In genomic region chr8:107381666-107382065, GRCm38 (mm10) we compare ENCODE assay signal across 21 mouse cellular contexts. TPM values are rescaled to one million over a fixed set of nuclear protein-coding genes. Genes with fewer than 3 reads are reported as not detected.
DNase-seq lines count a peak whose midpoint lies in the region; ATAC-seq lines count a peak whose summit lies in the region.
"Had no signal": no experiment of that assay in that cellular context is flagged by ENCODE, and none has a peak within 500 bp of the region (broad histone marks: within the 10 kb centered on the region; RNA-seq: fewer than 3 reads in every experiment).

No protein-coding gene starts in this region.

- no peak overlapping the region for H3K27ac ChIP-seq in heart, embryonic 11.5 days (ENCODE audit: low read depth, low read length)
- H3K27ac ChIP-seq in heart, embryonic 10.5 days, result no peak overlapping the region
- no peak overlapping the region for H3K27ac ChIP-seq in midbrain, embryonic 11.5 days (ENCODE audit: low read depth, low read length)
- no peak overlapping the region for H3K27ac ChIP-seq in midbrain, embryonic 10.5 days (replicated peaks)

- H3K9me3 ChIP-seq in heart, embryonic 11.5 days (replicated peaks; ENCODE audit: control insufficient read depth, low read length), result no peaks in the 10 kb centered on the region
- no peaks in the 10 kb centered on the region for H3K9me3 ChIP-seq in heart, embryonic 10.5 days
- H3K9me3 ChIP-seq in midbrain, embryonic 11.5 days (ENCODE audit: control insufficient read depth, low read length), result no peaks in the 10 kb centered on the region
- no peaks in the 10 kb centered on the region for H3K9me3 ChIP-seq in midbrain, embryonic 10.5 days (replicated peaks)
- H3K9me3 ChIP-seq: G1E had no signal

- no peak overlapping the region for H3K4me2 ChIP-seq in heart, embryonic 11.5 days
- no peak overlapping the region for H3K4me2 ChIP-seq in midbrain, embryonic 11.5 days

- intact Hi-C loops in heart, postnatal 10 days (cut with DNase I), result no loop called here

- H3K4me3 ChIP-seq in heart, embryonic 11.5 days (ENCODE audit: low read depth, low read length), result no peak overlapping the region
- no peak overlapping the region for H3K4me3 ChIP-seq in heart, embryonic 10.5 days
- H3K4me3 ChIP-seq in midbrain, embryonic 11.5 days (ENCODE audit: low read depth, low read length), result no peak overlapping the region
- no peak overlapping the region for H3K4me3 ChIP-seq in midbrain, embryonic 10.5 days

- WGBS in heart, embryonic 11.5 days (ENCODE audit: insufficient replicate concordance), result 83% methylated on average over 4 of the region's 4 CpGs
- 90% methylated on average over 4 of the region's 4 CpGs for whole genome bisulfite sequencing in heart, embryonic 10.5 days
- WGBS in midbrain, embryonic 11.5 days, result 92% methylated on average over 4 of the region's 4 CpGs
- WGBS in midbrain, embryonic 10.5 days, result 95% methylated on average over 4 of the region's 4 CpGs

- no peak overlapping the region for H3K9ac ChIP-seq in heart, embryonic 11.5 days (ENCODE audit: low read depth, low read length)
- H3K9ac ChIP-seq in midbrain, embryonic 11.5 days (ENCODE audit: low read length), result no peak overlapping the region

- H3K4me1 ChIP-seq in heart, embryonic 11.5 days (ENCODE audit: control insufficient read depth, insufficient read depth, low read length), result peaks cover 3% of the 10 kb centered on the region; the same call in 1 of the 2 replicates
- H3K4me1 ChIP-seq in heart, embryonic 10.5 days, result no peaks in the 10 kb centered on the region; the same call in 1 of the 2 replicates
- H3K4me1 ChIP-seq in midbrain, embryonic 11.5 days (ENCODE audit: control insufficient read depth, insufficient read depth, low read length), result no peaks in the 10 kb centered on the region
- H3K4me1 ChIP-seq in midbrain, embryonic 10.5 days, result no peaks in the 10 kb centered on the region

- H3K36me3 ChIP-seq in heart, embryonic 11.5 days (ENCODE audit: control insufficient read depth, insufficient read depth, low read length), result peaks cover 13% of the 10 kb centered on the region
- H3K36me3 ChIP-seq in heart, embryonic 10.5 days, result peaks cover 30% of the 10 kb centered on the region
- H3K36me3 ChIP-seq in midbrain, embryonic 11.5 days (ENCODE audit: control insufficient read depth, insufficient read depth, low read length), result peaks cover 3% of the 10 kb centered on the region; the same call in 1 of the 2 replicates
- peaks cover 28% of the 10 kb centered on the region for H3K36me3 ChIP-seq in midbrain, embryonic 10.5 days

- ATAC-seq in heart, embryonic 11.5 days (replicated peaks; ENCODE audit: insufficient number of reproducible peaks, low FRiP score, low TSS enrichment), result no peak
- no peak for ATAC-seq in midbrain, embryonic 11.5 days (ENCODE audit: low FRiP score)
- ATAC-seq: activated CD4-positive, CD25-positive, alpha-beta regulatory T cell, adult 4 months; CD4-positive, CD25-positive, alpha-beta regulatory T cell, adult 4 months; Patski had no signal

- peak; percentile 58 for DNase-seq in heart, adult 11 months
- peak; percentile 50 for DNase-seq in heart, embryonic 10.5 days (ENCODE audit: low spot score)
- no peak for DNase-seq in heart, postnatal 10 days
- peak; percentile 79 for DNase-seq in midbrain, embryonic 11.5 days (ENCODE audit: low spot score, missing footprints)
- no peak for DNase-seq in midbrain, embryonic 10.5 days (ENCODE audit: low spot score)
- DNase-seq: adrenal gland, adult 2 months; adrenal gland, adult 8-10 months; adrenal gland, postnatal 10 days; adrenal gland, postnatal 14 days; adrenal gland, postnatal 25 days; adrenal gland, postnatal 36 days; B cell, adult 2 months; cerebellum, adult 11 months; cerebellum, adult 11-12 months; cerebellum, adult 18-20 months had no signal

- no peaks in the 10 kb centered on the region for H3K27me3 ChIP-seq in heart, embryonic 11.5 days (ENCODE audit: control insufficient read depth, insufficient read depth, low read length)
- H3K27me3 ChIP-seq in heart, embryonic 10.5 days (ENCODE audit: insufficient read depth, poor library complexity, severe bottlenecking), result no peaks in the 10 kb centered on the region
- no peaks in the 10 kb centered on the region for H3K27me3 ChIP-seq in midbrain, embryonic 11.5 days (ENCODE audit: control insufficient read depth, insufficient read depth, low read length)
- H3K27me3 ChIP-seq in midbrain, embryonic 10.5 days (ENCODE audit: low read depth, poor library complexity, severe bottlenecking), result no peaks in the 10 kb centered on the region
- H3K27me3 ChIP-seq: CH12.LX, Patski had no signal

RNA-seq across cellular contexts. Expression of gene Nqo1, which starts 21.3 kb away (rescaled TPM):
- polyA plus RNA-seq in heart, embryonic 11.5 days (2014; fragmentation: Nextera tagmentation; extraction: Ambion mirVana), result 6.8 and 6.9 TPM in 2 replicates
- polyA plus RNA-seq in heart, embryonic 10.5 days (2016; fragmentation: Nextera tagmentation; extraction: Ambion mirVana), result 3.9 and 4.5 TPM in 2 replicates
- 10 to 100 TPM; 14.8 to 17.0 TPM for total RNA-seq in heart, postnatal 10 days (2021)
- polyA plus RNA-seq in midbrain, embryonic 11.5 days (2014; fragmentation: Nextera tagmentation; extraction: Ambion mirVana), result 6.7 and 7.9 TPM in 2 replicates
- 5.6 and 7.3 TPM in 2 replicates for polyA plus RNA-seq in midbrain, embryonic 10.5 days (2016; fragmentation: Nextera tagmentation; extraction: Ambion mirVana)

RNA-seq across cellular contexts. Expression of gene Nob1, which starts 43.2 kb away (rescaled TPM):
- 48.4 and 48.8 TPM in 2 replicates for polyA plus RNA-seq in heart, embryonic 11.5 days (2014; fragmentation: Nextera tagmentation; extraction: Ambion mirVana)
- polyA plus RNA-seq in heart, embryonic 10.5 days (2016; fragmentation: Nextera tagmentation; extraction: Ambion mirVana), result 57.5 and 80.1 TPM in 2 replicates
- total RNA-seq in heart, postnatal 10 days (2021), result 10 to 100 TPM; 23.3 to 26.1 TPM
- polyA plus RNA-seq in midbrain, embryonic 11.5 days (2014; fragmentation: Nextera tagmentation; extraction: Ambion mirVana), result 69.5 and 81.7 TPM in 2 replicates
- polyA plus RNA-seq in midbrain, embryonic 10.5 days (2016; fragmentation: Nextera tagmentation; extraction: Ambion mirVana), result 89.7 and 91.4 TPM in 2 replicates

RNA-seq across cellular contexts. Expression of gene Wwp2, which starts 54.5 kb away (rescaled TPM):
- 34.6 and 35.2 TPM in 2 replicates for polyA plus RNA-seq in heart, embryonic 11.5 days (2014; fragmentation: Nextera tagmentation; extraction: Ambion mirVana)
- polyA plus RNA-seq in heart, embryonic 10.5 days (2016; fragmentation: Nextera tagmentation; extraction: Ambion mirVana), result 38.9 and 46.4 TPM in 2 replicates
- 10 to 100 TPM; 27.2 to 30.1 TPM for total RNA-seq in heart, postnatal 10 days (2021)
- 53.1 and 56.4 TPM in 2 replicates for polyA plus RNA-seq in midbrain, embryonic 11.5 days (2014; fragmentation: Nextera tagmentation; extraction: Ambion mirVana)
- 54.4 and 61.8 TPM in 2 replicates for polyA plus RNA-seq in midbrain, embryonic 10.5 days (2016; fragmentation: Nextera tagmentation; extraction: Ambion mirVana)

Comparison
In these comparisons a context has a peak if more than half of its experiments do, and no peak if none do; other contexts are left out.
1. DNase-seq: peak in heart, adult 11 months (single experiment), heart, embryonic 10.5 days (single experiment) and midbrain, embryonic 11.5 days (single experiment); none in heart, postnatal 10 days (0 of 2) and midbrain, embryonic 10.5 days (single experiment).